In genomic region chr1:157063318-157064115, GRCm38 (mm10) we compare ENCODE assay signal across 10 mouse cellular contexts. TPM values are rescaled to one million over a fixed set of nuclear protein-coding genes. Genes with fewer than 3 reads are reported as not detected.
DNase-seq lines count a peak whose midpoint lies in the region; ATAC-seq and TF ChIP-seq lines count a peak whose summit lies in the region.
"Had no signal": no experiment of that assay in that cellular context is flagged by ENCODE, and none has a peak within 500 bp of the region (broad histone marks: within the 10 kb centered on the region; RNA-seq: fewer than 3 reads in every experiment).

No protein-coding gene starts in this region.

- H3K4me1 ChIP-seq in heart, embryonic 11.5 days (ENCODE audit: control insufficient read depth, insufficient read depth, low read length): peaks cover 6% of the 10 kb centered on the region; the same call in 1 of the 2 replicates
- H3K4me1 ChIP-seq in heart, embryonic 10.5 days: peaks cover 13% of the 10 kb centered on the region
- no peaks in the 10 kb centered on the region for H3K4me1 ChIP-seq in stomach, postnatal 0 days (replicated peaks; ENCODE audit: control insufficient read depth, insufficient read depth)
- 0 out of 2 replicates have a peak, but pooled peaks cover 3% of the 10 kb centered on the region for H3K4me1 ChIP-seq in cerebellum, adult 2 months (ENCODE audit: control insufficient read depth, insufficient read depth, low read length)

- TF ChIP-seq CTCF in stomach, postnatal 0 days (IDR thresholded peaks at IDR 0.05; ENCODE audit: low read depth): peak; percentile 35
- no peak for TF ChIP-seq CTCF in cerebellum, adult 2 months (IDR thresholded peaks at IDR 0.05; ENCODE audit: borderline replicate concordance, insufficient read depth, low read depth, low read length)

- no peak overlapping the region for H3K9ac ChIP-seq in heart, embryonic 11.5 days (ENCODE audit: low read depth, low read length)
- no peak overlapping the region for H3K9ac ChIP-seq in stomach, postnatal 0 days (ENCODE audit: low read length)
- H3K9ac ChIP-seq: embryonic facial prominence, embryonic 12.5 days had no signal

- H3K27ac ChIP-seq in heart, embryonic 11.5 days (ENCODE audit: low read depth, low read length): peak overlapping the region; percentile 24; the same call in 1 of the 2 replicates
- no peak overlapping the region for H3K27ac ChIP-seq in heart, embryonic 10.5 days
- no peak overlapping the region for H3K27ac ChIP-seq in stomach, postnatal 0 days (replicated peaks)
- no peak overlapping the region for H3K27ac ChIP-seq in cerebellum, adult 2 months (ENCODE audit: insufficient read depth, low read length)
- H3K27ac ChIP-seq: embryonic facial prominence, embryonic 12.5 days had no signal

- H3K36me3 ChIP-seq in heart, embryonic 11.5 days (ENCODE audit: control insufficient read depth, insufficient read depth, low read length): no peaks in the 10 kb centered on the region
- no peaks in the 10 kb centered on the region for H3K36me3 ChIP-seq in heart, embryonic 10.5 days
- no peaks in the 10 kb centered on the region for H3K36me3 ChIP-seq in stomach, postnatal 0 days (ENCODE audit: control insufficient read depth, insufficient read depth, low read length)
- H3K36me3 ChIP-seq: embryonic facial prominence, embryonic 12.5 days had no signal

- no peak overlapping the region for H3K4me3 ChIP-seq in heart, embryonic 11.5 days (ENCODE audit: low read depth, low read length)
- no peak overlapping the region for H3K4me3 ChIP-seq in heart, embryonic 10.5 days
- no peak overlapping the region for H3K4me3 ChIP-seq in stomach, postnatal 0 days (ENCODE audit: low read depth, low read length)
- H3K4me3 ChIP-seq in cerebellum, adult 2 months (replicated peaks; ENCODE audit: insufficient read depth, low read depth, low read length): no peak overlapping the region
- H3K4me3 ChIP-seq: embryonic facial prominence, embryonic 12.5 days had no signal

- no peaks in the 10 kb centered on the region for H3K27me3 ChIP-seq in heart, embryonic 11.5 days (ENCODE audit: control insufficient read depth, insufficient read depth, low read length)
- H3K27me3 ChIP-seq in heart, embryonic 10.5 days (ENCODE audit: insufficient read depth, poor library complexity, severe bottlenecking): no peaks in the 10 kb centered on the region
- no peaks in the 10 kb centered on the region for H3K27me3 ChIP-seq in stomach, postnatal 0 days (ENCODE audit: control insufficient read depth, insufficient read depth, low read length)
- H3K27me3 ChIP-seq in cerebellum, adult 2 months (ENCODE audit: control insufficient read depth, insufficient read depth, low read length): no peaks in the 10 kb centered on the region
- H3K27me3 ChIP-seq: embryonic facial prominence, embryonic 12.5 days had no signal

- no peak for DNase-seq in heart, embryonic 10.5 days (ENCODE audit: low spot score)
- DNase-seq in spleen, adult 12 weeks (ENCODE audit: low spot score): peak; percentile 35
- no peak for DNase-seq in spleen, postnatal 4 days (ENCODE audit: low spot score in 2 of 2)
- peak; percentile 41 for DNase-seq in kidney, postnatal 14 days
- DNase-seq in stomach, postnatal 0 days (ENCODE audit: low spot score): no peak
- DNase-seq in cerebellum, adult 2 months: no peak
- no peak for DNase-seq in layer of hippocampus, adult 11-12 months (ENCODE audit: low spot score)

- H3K4me2 ChIP-seq in heart, embryonic 11.5 days: no peak overlapping the region
- no peak overlapping the region for H3K4me2 ChIP-seq in stomach, postnatal 0 days (replicated peaks; ENCODE audit: low read depth)
- H3K4me2 ChIP-seq: embryonic facial prominence, embryonic 12.5 days had no signal

- TF ChIP-seq POLR2A in cerebellum, adult 2 months (IDR thresholded peaks at IDR 0.05; ENCODE audit: borderline replicate concordance, insufficient read depth, low read length): no peak

- TF ChIP-seq EP300 in stomach, postnatal 0 days (optimal IDR thresholded peaks at IDR 0.05): no peak

- H3K9me3 ChIP-seq in heart, embryonic 11.5 days (replicated peaks; ENCODE audit: control insufficient read depth, low read length): no peaks in the 10 kb centered on the region
- H3K9me3 ChIP-seq in heart, embryonic 10.5 days: no peaks in the 10 kb centered on the region
- H3K9me3 ChIP-seq in stomach, postnatal 0 days (ENCODE audit: control insufficient read depth, low read length): no peaks in the 10 kb centered on the region
- H3K9me3 ChIP-seq: embryonic facial prominence, embryonic 12.5 days had no signal

- no peak for ATAC-seq in heart, embryonic 11.5 days (replicated peaks; ENCODE audit: insufficient number of reproducible peaks, low FRiP score, low TSS enrichment)
- no peak for ATAC-seq in stomach, postnatal 0 days (ENCODE audit: low FRiP score, low TSS enrichment)

- whole genome bisulfite sequencing in heart, embryonic 11.5 days (ENCODE audit: insufficient replicate concordance): 50% methylated on average over 13 of the region's 13 CpGs
- WGBS in heart, embryonic 10.5 days: 50% methylated on average over 13 of the region's 13 CpGs
- WGBS in stomach, postnatal 0 days: 56% methylated on average over 13 of the region's 13 CpGs
- WGBS in cerebellum, adult 2 months: 61% methylated on average over 13 of the region's 13 CpGs

RNA-seq across cellular contexts. Expression of gene Tex35, which starts 45.0 kb away (rescaled TPM):
- not detected in 2 replicates for polyA plus RNA-seq in heart, embryonic 11.5 days (2014; fragmentation: Nextera tagmentation; extraction: Ambion mirVana)
- polyA plus RNA-seq in heart, embryonic 10.5 days (2016; fragmentation: Nextera tagmentation; extraction: Ambion mirVana): not detected in 2 replicates
- not detected in 2 replicates for polyA plus RNA-seq in stomach, postnatal 0 days (2015; fragmentation: Nextera tagmentation; extraction: Ambion mirVana)
- not detected in 2 replicates for polyA plus RNA-seq in cerebellum, adult 2 months (2012; rRNA removed)
- polyA plus RNA-seq: embryonic facial prominence, embryonic 12.5 days; stomach, embryonic 16.5 days had no signal

Comparison
In these comparisons a context has a peak if more than half of its experiments do, and no peak if none do; other contexts are left out.
1. DNase-seq: peak in spleen, adult 12 weeks (single experiment) and kidney, postnatal 14 days (single experiment); none in heart, embryonic 10.5 days (single experiment), spleen, postnatal 4 days (0 of 2), stomach, postnatal 0 days (single experiment), cerebellum, adult 2 months (0 of 2) and layer of hippocampus, adult 11-12 months (single experiment).